Mouse (Mus musculus) retina, adult 2 months (tissue): ENCODE data around the gene Lyzl4.

ENCODE experiments used
- DNase-seq: peaks from one replicate; pipeline ENCODE4 v3.0.0-alpha.2; 2012; ENCODE audit warnings: low read depth, low spot score

Gene Lyzl4

DNA sequence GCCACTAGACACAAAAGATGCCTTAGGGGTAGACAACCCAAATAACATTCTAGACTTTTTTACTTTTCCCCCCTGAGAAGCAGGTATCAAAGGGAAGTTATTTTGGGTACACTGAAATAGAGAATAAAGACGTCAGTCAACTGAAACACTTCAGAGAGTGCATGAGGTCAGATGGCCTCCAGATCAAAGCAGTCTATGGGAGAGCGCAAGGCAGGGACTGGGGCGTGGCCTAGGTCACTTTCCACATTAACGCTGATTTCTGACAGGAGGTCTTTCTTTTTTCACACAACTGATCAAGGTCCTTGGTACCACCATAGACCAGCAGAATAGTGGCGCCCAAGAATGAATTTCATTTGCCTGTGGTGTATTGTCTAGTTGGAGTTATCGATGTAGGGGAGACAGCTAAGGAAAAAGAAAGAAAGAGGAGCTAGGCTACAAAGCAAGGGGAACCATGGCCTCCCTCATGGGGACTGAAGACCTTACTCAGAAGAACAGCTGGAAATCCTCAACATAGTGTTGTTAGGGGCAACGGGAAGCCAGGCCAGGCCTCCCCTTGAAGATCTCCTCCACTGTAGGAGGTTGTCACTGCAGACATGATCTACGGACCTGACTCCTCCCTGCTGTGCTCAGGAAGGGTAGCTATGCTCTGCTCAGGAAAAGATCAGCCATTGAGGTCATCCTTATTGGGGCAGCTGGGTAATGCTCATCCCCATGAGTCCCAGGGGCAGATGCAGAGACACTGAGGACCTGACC is 113.1 kb downstream of the Lyzl4 start:
- DNase-seq, result no peak
